Mouse (Mus musculus): ENCODE results near the gene Btbd35f3.
"Not testable (repeated sequence)": the region's sequence is repeated elsewhere in the genome, so short reads cannot be mapped to it uniquely, and the experiment has no call there.

Gene Btbd35f3

DNA sequence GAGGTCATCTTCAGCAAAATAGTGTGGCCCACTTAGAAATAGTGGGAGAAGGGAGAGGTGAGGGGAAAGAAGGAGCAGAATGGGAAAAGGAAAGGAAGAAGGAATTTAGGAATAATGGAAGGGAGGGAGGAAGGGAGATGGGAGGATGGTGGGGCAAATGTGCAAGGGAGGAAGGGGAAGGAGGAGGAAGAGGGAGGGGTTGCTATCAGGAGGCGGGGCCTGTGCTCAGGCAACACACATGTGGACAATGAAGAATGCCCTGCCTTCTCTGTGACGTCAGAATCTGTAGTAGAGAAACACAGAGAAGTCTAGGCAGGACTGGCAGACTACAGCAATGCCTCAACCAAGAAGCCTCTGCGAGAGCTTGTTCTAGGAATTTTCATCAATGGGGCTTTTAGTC lies at the start of gene Btbd35f3:
Btbd35f3 (plus strand) TSS at position 301 of the 400 bp plus-strand sequence.
- not testable (repeated sequence) for DNase-seq

Measured in lung, postnatal 14 days (tissue).